Mouse (Mus musculus) megakaryocyte, embryonic 14.5 days (primary cell): ENCODE measurements at regions not wholly inside any gene's neighbourhood (a gene's known extent, or its start where the extent isn't known, plus 50 kb on each side); places are given as distances from the start of the nearest gene placed in this dataset.
"Not testable (repeated sequence)": the region's sequence is repeated elsewhere in the genome, so short reads cannot be mapped to it uniquely, and the experiment has no call there.

Source experiments
- H3K27me3 ChIP-seq: replicated peaks from 2 replicates; pipeline ENCODE3; 2012; ENCODE audit warnings: inconsistent platforms
- H3K36me3 ChIP-seq: replicated peaks from 2 replicates; pipeline ENCODE3; 2012; ENCODE audit warnings: low read length, inconsistent platforms, mixed read lengths
- H3K4me1 ChIP-seq: 2 replicates; pipeline ENCODE4 v1.6.1; 2012; ENCODE audit warnings: inconsistent platforms
- H3K4me3 ChIP-seq: replicated peaks from 2 replicates; pipeline ENCODE3; 2012; ENCODE audit warnings: moderate library complexity, mild to moderate bottlenecking, inconsistent platforms
- H3K9me3 ChIP-seq: 2 replicates; pipeline ENCODE4 v1.6.1; 2012; ENCODE audit warnings: inconsistent platforms
- FLI1 ChIP-seq: IDR thresholded peaks from 2 replicates; pipeline ENCODE4 v1.6.1; 2012; ENCODE audit warnings: low read length, inconsistent platforms, mixed read lengths
- GATA1 ChIP-seq: IDR thresholded peaks from 3 replicates; pipeline ENCODE4 v1.6.1; 2012; ENCODE audit warnings: mixed read lengths, low read length, inconsistent platforms, borderline replicate concordance

DNA sequence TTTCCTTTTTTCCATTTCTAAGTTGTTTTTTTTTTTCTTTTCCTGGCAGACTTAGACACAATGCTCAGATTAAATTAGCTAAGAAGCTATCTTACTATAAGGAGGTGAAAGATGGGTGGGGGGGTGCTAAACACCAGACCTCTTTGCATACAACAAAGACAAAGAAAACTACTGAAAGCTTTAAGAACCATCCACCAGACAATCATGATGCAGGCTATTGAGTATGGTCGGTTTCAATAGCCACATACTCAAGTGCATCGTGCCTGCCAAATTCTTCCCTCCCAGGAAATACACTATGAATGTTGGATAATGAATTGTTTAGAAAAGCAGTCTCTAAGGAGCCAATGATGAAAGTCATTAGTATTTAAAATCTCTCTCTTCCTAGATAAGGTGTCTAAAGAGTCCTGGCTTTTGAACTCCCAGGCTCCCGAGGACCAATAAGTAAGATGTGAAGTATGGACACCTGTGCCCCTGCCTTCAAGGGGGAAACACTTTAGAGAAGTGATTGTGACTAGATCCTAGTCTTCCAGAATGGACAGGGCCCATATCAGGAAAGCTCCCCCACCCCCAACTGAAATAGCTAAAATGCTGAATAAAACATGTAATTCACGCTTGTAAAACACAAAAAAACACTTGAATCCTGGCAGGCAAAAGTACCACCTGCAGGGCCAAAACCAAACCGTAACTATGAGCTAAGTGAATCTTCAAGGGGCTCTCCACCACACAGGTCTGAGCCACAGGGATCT lies 381.8 kb upstream of the B3galt2 start:
- Histone ChIP-seq H3K4me1 (no peaks in the 10 kb centered on the region), H3K27me3 (no peaks in the 10 kb centered on the region), H3K4me3 (no peak overlapping the region), H3K36me3 (no peaks in the 10 kb centered on the region), H3K9me3 (peaks cover 17% of the 10 kb centered on the region)
- no peak for TF ChIP-seq FLI1
- TF ChIP-seq GATA1, result no peak

GRCm38 (mm10) chr1:143263263-143264038 lies 377.0 kb upstream of the B3galt2 start:
- Histone ChIP-seq H3K36me3 (no peaks in the 10 kb centered on the region), H3K27me3 (no peaks in the 10 kb centered on the region), H3K4me3 (no peak overlapping the region), H3K9me3 (peaks cover 21% of the 10 kb centered on the region), H3K4me1 (no peaks in the 10 kb centered on the region)
- TF ChIP-seq FLI1 (no peak), GATA1 (no peak)

GRCm38 (mm10) chr1:143265216-143265615 lies 375.2 kb upstream of the B3galt2 start:
- no peak overlapping the region for H3K4me3 ChIP-seq
- no peak for TF ChIP-seq GATA1
- no peak for TF ChIP-seq FLI1
- no peaks in the 10 kb centered on the region for H3K36me3 ChIP-seq
- no peaks in the 10 kb centered on the region for H3K27me3 ChIP-seq
- H3K4me1 ChIP-seq, result no peaks in the 10 kb centered on the region
- H3K9me3 ChIP-seq, result peaks cover 21% of the 10 kb centered on the region

DNA sequence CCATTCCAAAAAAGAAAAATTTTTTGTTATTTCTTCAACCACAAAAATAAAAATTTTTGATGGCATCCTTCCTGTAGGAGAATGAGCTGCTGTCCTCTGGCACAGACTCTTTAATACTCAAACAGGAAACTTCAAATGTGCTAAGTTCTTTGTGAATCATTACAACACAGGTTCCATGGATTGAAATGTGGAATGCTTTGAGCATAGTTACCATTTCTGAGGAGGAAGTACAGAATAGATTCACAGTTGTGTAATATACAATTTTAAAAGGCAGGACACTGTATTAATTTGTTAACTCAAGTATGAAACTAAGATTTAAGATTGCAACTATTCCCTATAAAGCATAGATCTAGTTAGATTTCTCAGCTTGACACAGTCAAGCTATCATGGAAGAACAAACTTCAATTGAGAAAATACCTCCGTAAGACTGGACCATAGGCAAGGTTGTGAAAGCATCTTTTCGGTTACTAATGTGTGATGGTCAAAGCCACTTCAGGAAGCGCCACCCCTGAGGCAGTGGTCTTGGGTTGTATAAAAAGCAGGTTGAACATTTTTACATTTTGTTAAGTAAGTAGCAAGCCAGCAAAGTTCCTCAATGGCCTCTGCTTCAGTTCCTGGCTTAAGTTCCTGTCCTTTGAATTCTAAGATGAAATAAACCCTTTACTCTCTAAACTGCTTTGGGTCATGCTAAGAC lies 354.0 kb upstream of the B3galt2 start:
- no peak for TF ChIP-seq FLI1
- no peak for TF ChIP-seq GATA1
- H3K9me3 ChIP-seq, result no peaks in the 10 kb centered on the region
- no peaks in the 10 kb centered on the region for H3K27me3 ChIP-seq
- H3K4me3 ChIP-seq, result no peak overlapping the region
- no peaks in the 10 kb centered on the region for H3K4me1 ChIP-seq
- no peaks in the 10 kb centered on the region for H3K36me3 ChIP-seq

DNA sequence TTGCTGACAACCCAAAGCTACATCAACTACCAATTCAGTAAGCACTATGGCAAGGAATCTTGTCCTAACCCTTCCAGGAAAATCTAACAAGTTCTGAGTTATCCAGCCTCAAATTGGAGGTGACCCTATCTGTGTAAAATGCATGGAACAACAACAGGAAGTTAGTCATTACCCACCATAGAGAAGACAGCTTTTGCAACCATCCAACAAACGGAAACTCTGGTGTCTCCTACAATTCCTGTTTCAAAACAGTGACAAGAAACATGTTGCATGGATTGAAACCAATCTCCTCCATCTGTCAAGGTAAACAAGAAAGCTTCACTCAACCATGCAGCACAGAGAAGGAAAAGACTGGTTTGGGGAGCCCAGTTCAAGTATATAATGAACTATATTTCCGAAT lies 353.0 kb upstream of the B3galt2 start:
- TF ChIP-seq FLI1 (no peak), GATA1 (no peak)

GRCm38 (mm10) chr1:143296555-143296954 lies 343.9 kb upstream of the B3galt2 start:
- Histone ChIP-seq H3K4me3 (no peak overlapping the region), H3K9me3 (peaks cover 4% of the 10 kb centered on the region), H3K36me3 (no peaks in the 10 kb centered on the region), H3K27me3 (no peaks in the 10 kb centered on the region), H3K4me1 (no peaks in the 10 kb centered on the region)
- no peak for TF ChIP-seq GATA1
- TF ChIP-seq FLI1, result no peak

More for the DNA sequence above, 353.0 kb upstream of the B3galt2 start:
- no peaks in the 10 kb centered on the region for H3K4me1 ChIP-seq
- no peaks in the 10 kb centered on the region for H3K36me3 ChIP-seq
- H3K4me3 ChIP-seq, result no peak overlapping the region
- H3K27me3 ChIP-seq, result no peaks in the 10 kb centered on the region
- no peaks in the 10 kb centered on the region for H3K9me3 ChIP-seq

- no peak overlapping the region for H3K4me3 ChIP-seq
- TF ChIP-seq GATA1 (no peak), FLI1 (no peak)
- H3K36me3 ChIP-seq, result no peaks in the 10 kb centered on the region
- H3K4me1 ChIP-seq, result no peaks in the 10 kb centered on the region
- H3K9me3 ChIP-seq, result no peaks in the 10 kb centered on the region
- no peaks in the 10 kb centered on the region for H3K27me3 ChIP-seq
Measured at GRCm38 (mm10) chr1:143307379-143307778, 333.1 kb upstream of the B3galt2 start.

DNA sequence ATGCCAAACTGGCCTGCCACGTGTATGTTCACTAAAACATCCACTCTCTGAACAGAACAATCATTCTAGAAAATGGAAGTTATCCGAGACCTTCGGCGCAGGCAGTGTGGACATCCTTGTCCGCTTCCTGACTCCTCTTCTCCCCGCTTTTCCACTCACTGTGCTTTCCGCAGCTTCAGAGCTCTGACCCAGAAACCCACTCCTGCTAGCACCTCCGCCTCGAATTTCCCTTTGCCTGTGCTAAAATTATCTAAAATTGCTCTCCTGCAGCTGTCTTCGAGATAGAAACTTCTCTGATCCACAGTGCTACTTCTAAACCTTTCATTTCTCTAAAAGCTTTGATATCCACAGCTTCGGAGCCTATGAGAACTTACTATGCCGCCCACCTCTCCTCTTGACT lies 322.1 kb upstream of the B3galt2 start:
- peaks cover 11% of the 10 kb centered on the region for H3K4me1 ChIP-seq
- peaks cover 2% of the 10 kb centered on the region for H3K36me3 ChIP-seq
- no peaks in the 10 kb centered on the region for H3K27me3 ChIP-seq
- H3K4me3 ChIP-seq, result no peak overlapping the region
- TF ChIP-seq FLI1 (no peak), GATA1 (no peak)
- H3K9me3 ChIP-seq, result peaks cover 7% of the 10 kb centered on the region; the same call in 1 of the 2 replicates

- Histone ChIP-seq H3K9me3 (peaks cover 7% of the 10 kb centered on the region; the same call in 1 of the 2 replicates), H3K27me3 (no peaks in the 10 kb centered on the region), H3K36me3 (peaks cover 2% of the 10 kb centered on the region), H3K4me1 (peaks cover 11% of the 10 kb centered on the region), H3K4me3 (peak overlapping the region; percentile 23)
- TF ChIP-seq GATA1 (no peak), FLI1 (no peak)
Measured at GRCm38 (mm10) chr1:143319568-143319967, 320.9 kb upstream of the B3galt2 start.

- Histone ChIP-seq H3K4me3 (no peak overlapping the region), H3K4me1 (no peaks in the 10 kb centered on the region), H3K9me3 (no peaks in the 10 kb centered on the region), H3K27me3 (no peaks in the 10 kb centered on the region), H3K36me3 (no peaks in the 10 kb centered on the region)
- TF ChIP-seq FLI1 (no peak), GATA1 (no peak)
Measured at GRCm38 (mm10) chr1:143351388-143351787, 289.1 kb upstream of the B3galt2 start.

GRCm38 (mm10) chr1:143360256-143360655 lies 280.2 kb upstream of the B3galt2 start:
- H3K36me3 ChIP-seq, H3K4me3 ChIP-seq, H3K27me3 ChIP-seq, H3K9me3 ChIP-seq, H3K4me1 ChIP-seq: not testable (repeated sequence)
